8 mouse cellular contexts compared by ENCODE assay signal in genomic region chr4:139311707-139312106, GRCm38 (mm10). TPM values are rescaled to one million over a fixed set of nuclear protein-coding genes. Genes with fewer than 3 reads are reported as not detected.
A peak's percentile ranks its signal among the peaks of the same experiment; 100 is the strongest.
DNase-seq lines count a peak whose midpoint lies in the region; ATAC-seq and TF ChIP-seq lines count a peak whose summit lies in the region.

No protein-coding gene starts in this region.

- no peak for TF ChIP-seq POLR2A in cerebellum, adult 2 months (IDR thresholded peaks at IDR 0.05; ENCODE audit: borderline replicate concordance, insufficient read depth, low read length)
- no peak for TF ChIP-seq POLR2A in testis, adult 2 months (IDR thresholded peaks at IDR 0.05; ENCODE audit: control insufficient read depth, low read depth, low read length)

- ATAC-seq in liver, embryonic 11.5 days (replicated peaks; ENCODE audit: low FRiP score): no peak
- ATAC-seq in monocyte, adult 5-6 weeks (replicated peaks; ENCODE audit: insufficient number of reproducible peaks, low FRiP score, low TSS enrichment, poor library complexity, severe bottlenecking): no peak

- H3K4me3 ChIP-seq in cerebellum, adult 2 months (replicated peaks; ENCODE audit: insufficient read depth, low read depth, low read length): peak overlapping the region; percentile 68
- H3K4me3 ChIP-seq in testis, adult 2 months (ENCODE audit: control insufficient read depth, low read depth, low read length): peak overlapping the region; percentile 71
- H3K4me3 ChIP-seq in liver, embryonic 11.5 days (ENCODE audit: low read depth, low read length): peak overlapping the region; percentile 94

- H3K9me3 ChIP-seq in liver, embryonic 11.5 days (ENCODE audit: control insufficient read depth, low read length): no peaks in the 10 kb centered on the region

- peak overlapping the region; percentile 94 for H3K9ac ChIP-seq in liver, embryonic 11.5 days (ENCODE audit: low read depth, low read length)

- no peaks in the 10 kb centered on the region for H3K36me3 ChIP-seq in testis, adult 2 months (ENCODE audit: control insufficient read depth, insufficient read depth, low read length)
- H3K36me3 ChIP-seq in liver, embryonic 11.5 days (ENCODE audit: control insufficient read depth, insufficient read depth, low read length): peaks cover 3% of the 10 kb centered on the region

- WGBS in cerebellum, adult 2 months: 13% methylated on average over 14 of the region's 14 CpGs
- WGBS in liver, embryonic 11.5 days: 24% methylated on average over 14 of the region's 14 CpGs

- no peak overlapping the region for H3K27ac ChIP-seq in cerebellum, adult 2 months (ENCODE audit: insufficient read depth, low read length)
- H3K27ac ChIP-seq in testis, adult 2 months (ENCODE audit: control insufficient read depth, insufficient read depth, low read depth, low read length): no peak overlapping the region
- H3K27ac ChIP-seq in liver, embryonic 11.5 days (ENCODE audit: low read depth, low read length): no peak overlapping the region

- no peak for DNase-seq in cerebellum, adult 2 months
- DNase-seq in cerebellum, adult 9-10 months: no peak
- no peak for DNase-seq in testis, postnatal 10 days (ENCODE audit: low spot score)
- no peak for DNase-seq in liver, embryonic 11.5 days (ENCODE audit: low spot score)
- no peak for DNase-seq in cerebellum, adult 8-10 months
- DNase-seq in left cerebral cortex, adult 8-10 months (ENCODE audit: low spot score in 2 of 2): no peak

- no peaks in the 10 kb centered on the region for H3K27me3 ChIP-seq in cerebellum, adult 2 months (ENCODE audit: control insufficient read depth, insufficient read depth, low read length)
- no peaks in the 10 kb centered on the region for H3K27me3 ChIP-seq in testis, adult 2 months (ENCODE audit: control insufficient read depth, insufficient read depth, low read length)
- H3K27me3 ChIP-seq in liver, embryonic 11.5 days (replicated peaks; ENCODE audit: control insufficient read depth, insufficient read depth, low read length): no peaks in the 10 kb centered on the region

- peaks cover 28% of the 10 kb centered on the region for H3K4me1 ChIP-seq in cerebellum, adult 2 months (ENCODE audit: control insufficient read depth, insufficient read depth, low read length)
- H3K4me1 ChIP-seq in testis, adult 2 months (ENCODE audit: control insufficient read depth, insufficient read depth, low read length): peaks cover 14% of the 10 kb centered on the region
- H3K4me1 ChIP-seq in liver, embryonic 11.5 days (replicated peaks; ENCODE audit: control insufficient read depth, insufficient read depth, low read length): peaks cover 14% of the 10 kb centered on the region

- no peak for TF ChIP-seq CTCF in cerebellum, adult 2 months (IDR thresholded peaks at IDR 0.05; ENCODE audit: borderline replicate concordance, insufficient read depth, low read depth, low read length)
- no peak for TF ChIP-seq CTCF in testis, adult 2 months (IDR thresholded peaks at IDR 0.05; ENCODE audit: control insufficient read depth, insufficient read depth, insufficient replicate concordance, low read depth, low read length)

- H3K4me2 ChIP-seq in liver, embryonic 11.5 days: peak overlapping the region; percentile 100

RNA-seq across cellular contexts. Expression of gene Akr7a5, which starts 1.2 kb away (rescaled TPM):
- 22.3 and 25.3 TPM in 2 replicates for polyA plus RNA-seq in cerebellum, adult 2 months (2012; rRNA removed)
- polyA plus RNA-seq in testis, adult 2 months (2012; rRNA removed): 19.7 and 20.7 TPM in 2 replicates
- 68.4 and 72.7 TPM in 2 replicates for polyA plus RNA-seq in liver, embryonic 11.5 days (2014; fragmentation: Nextera tagmentation; extraction: Ambion mirVana)
- 3.6 to 7.3 TPM (median 4.8 TPM) in 3 replicates for total RNA-seq in monocyte, adult 5-6 weeks (2017)
- 10 to 100 TPM; 20.4 to 29.5 (median 26.9) TPM for total RNA-seq in left cerebral cortex, adult 8-10 months (2022)

RNA-seq across cellular contexts. Expression of gene Pqlc2, which starts 1.2 kb away (rescaled TPM):
- polyA plus RNA-seq in cerebellum, adult 2 months (2012; rRNA removed): 42.3 and 44.4 TPM in 2 replicates
- 5.5 and 5.7 TPM in 2 replicates for polyA plus RNA-seq in testis, adult 2 months (2012; rRNA removed)
- 13.8 and 15.5 TPM in 2 replicates for polyA plus RNA-seq in liver, embryonic 11.5 days (2014; fragmentation: Nextera tagmentation; extraction: Ambion mirVana)
- total RNA-seq in monocyte, adult 5-6 weeks (2017): 6.1 to 12.0 TPM (median 6.4 TPM) in 3 replicates
- 10 to 100 TPM; 12.3 to 18.9 (median 14.4) TPM for total RNA-seq in left cerebral cortex, adult 8-10 months (2022)

RNA-seq across cellular contexts. Expression of gene Mrto4, which starts 40.7 kb away (rescaled TPM):
- polyA plus RNA-seq in cerebellum, adult 2 months (2012; rRNA removed): 50.2 and 56.4 TPM in 2 replicates
- polyA plus RNA-seq in testis, adult 2 months (2012; rRNA removed): 90.5 TPM in 2 replicates
- polyA plus RNA-seq in liver, embryonic 11.5 days (2014; fragmentation: Nextera tagmentation; extraction: Ambion mirVana): 241 and 259 TPM in 2 replicates
- 20.8 to 41.9 TPM (median 26.8 TPM) in 3 replicates for total RNA-seq in monocyte, adult 5-6 weeks (2017)
- 10 to 100 TPM; 43.2 to 54.3 (median 49.8) TPM for total RNA-seq in left cerebral cortex, adult 8-10 months (2022)

RNA-seq across cellular contexts. Expression of gene Emc1, which starts 40.7 kb away (rescaled TPM):
- 77.1 and 78.2 TPM in 2 replicates for polyA plus RNA-seq in cerebellum, adult 2 months (2012; rRNA removed)
- 12.6 and 14.4 TPM in 2 replicates for polyA plus RNA-seq in testis, adult 2 months (2012; rRNA removed)
- polyA plus RNA-seq in liver, embryonic 11.5 days (2014; fragmentation: Nextera tagmentation; extraction: Ambion mirVana): 32.9 and 34.0 TPM in 2 replicates
- 14.3 to 34.6 TPM (median 21.9 TPM) in 3 replicates for total RNA-seq in monocyte, adult 5-6 weeks (2017)
- total RNA-seq in left cerebral cortex, adult 8-10 months (2022): 10 to 100 TPM; 89.4 to 92.6 (median 91.1) TPM

RNA-seq across cellular contexts. Expression of gene Ubr4, which starts 40.7 kb away (rescaled TPM):
- polyA plus RNA-seq in cerebellum, adult 2 months (2012; rRNA removed): 256 TPM in 2 replicates
- polyA plus RNA-seq in testis, adult 2 months (2012; rRNA removed): 312 and 351 TPM in 2 replicates
- polyA plus RNA-seq in liver, embryonic 11.5 days (2014; fragmentation: Nextera tagmentation; extraction: Ambion mirVana): 79.0 and 86.9 TPM in 2 replicates
- 38.5 to 107 TPM (median 47.9 TPM) in 3 replicates for total RNA-seq in monocyte, adult 5-6 weeks (2017)
- 100 to 1,000 TPM; 149 to 211 (median 162) TPM for total RNA-seq in left cerebral cortex, adult 8-10 months (2022)
